Mouse (Mus musculus) urinary bladder, adult 18-20 months (tissue): ENCODE measurements around the gene Efna1.

Experiments used
- DNase-seq, 2 experiments: peaks; one replicate each; pipeline ENCODE4 v3.0.0; 2022; ENCODE audit warnings: low spot score in 2 of 2, mixed read lengths in 2 of 2

Efna1 gene

GRCm38 (mm10) chr3:89280606-89281511 is at the start of gene Efna1:
TSS of gene Efna1 (minus strand) at chr3:89281142.
- DNase-seq, result peak; percentile 69 to 72

- DNase-seq, result no peak
These were observed 49.4 kb upstream of the Efna1 start for GRCm38 (mm10) chr3:89330346-89330745.

- no peak for DNase-seq
These were observed 47.7 kb upstream of the Efna1 start for GRCm38 (mm10) chr3:89328623-89329022.

GRCm38 (mm10) chr3:89327371-89327870 is 46.5 kb upstream of the Efna1 start:
- DNase-seq, result no peak

- DNase-seq, result no peak
These were observed 44.9 kb upstream of the Efna1 start for GRCm38 (mm10) chr3:89325882-89326281.

GRCm38 (mm10) chr3:89322514-89323165 is 41.7 kb upstream of the Efna1 start, which contains the start of gene Efna3:
TSS of gene Efna3 (minus strand) at chr3:89322965.
- DNase-seq, result peak; percentile 54 to 80

GRCm38 (mm10) chr3:89322131-89322500 is 41.2 kb upstream of the Efna1 start:
- no peak for DNase-seq

- no peak for DNase-seq
These were observed 40.5 kb upstream of the Efna1 start for GRCm38 (mm10) chr3:89321183-89322130.

- DNase-seq, result no peak
These were observed 39.7 kb upstream of the Efna1 start for GRCm38 (mm10) chr3:89320581-89321182.

- DNase-seq, result no peak
These were observed 38.8 kb upstream of the Efna1 start for GRCm38 (mm10) chr3:89319591-89320350.

- DNase-seq, result no peak
These were observed 38.1 kb upstream of the Efna1 start for GRCm38 (mm10) chr3:89318971-89319590.

GRCm38 (mm10) chr3:89318316-89318715 is 37.4 kb upstream of the Efna1 start:
- no peak for DNase-seq

- DNase-seq, result no peak
These were observed 36.3 kb upstream of the Efna1 start for GRCm38 (mm10) chr3:89317246-89317645.

GRCm38 (mm10) chr3:89316833-89317232 is 35.9 kb upstream of the Efna1 start:
- DNase-seq, result peak; percentile 68 to 70

- DNase-seq, result no peak
These were observed 35.2 kb upstream of the Efna1 start for GRCm38 (mm10) chr3:89315930-89316831.

- no peak for DNase-seq
These were observed 34.4 kb upstream of the Efna1 start for GRCm38 (mm10) chr3:89315195-89315929.

GRCm38 (mm10) chr3:89314791-89315190 is 33.8 kb upstream of the Efna1 start:
- DNase-seq, result no peak

GRCm38 (mm10) chr3:89314340-89314739 is 33.4 kb upstream of the Efna1 start:
- no peak for DNase-seq
